Mouse (Mus musculus) heart, adult 9 months (tissue): Measurements from ENCODE around the gene Usp31.

Experiments
- DNase-seq, 2 experiments: peaks; one replicate each; pipeline ENCODE4 v3.0.0; 2022; ENCODE audit warnings: low spot score in 2 of 2

Gene Usp31

GRCm38 (mm10) chr7:121660705-121661104 lies 46.3 kb downstream of the Usp31 start:
- no peak for DNase-seq

DNA sequence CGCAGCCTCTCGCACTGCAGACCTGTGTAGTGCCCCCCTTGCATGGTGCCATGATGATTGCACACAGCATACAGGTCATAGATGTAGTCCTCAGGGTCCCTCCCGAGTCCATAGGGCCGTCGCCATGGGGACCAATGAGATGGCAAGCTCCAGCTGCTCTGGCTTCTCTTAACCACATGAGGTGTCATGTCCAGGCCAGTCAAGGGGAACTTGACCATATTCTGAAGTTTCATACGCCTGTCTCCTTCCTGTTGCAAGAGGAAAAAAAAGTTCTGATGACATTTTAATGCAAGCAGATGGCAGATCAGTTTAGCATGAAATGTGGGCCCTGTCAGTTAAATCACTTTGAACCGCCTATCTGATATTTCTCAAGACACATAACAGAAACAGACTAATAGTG lies 48.2 kb downstream of the Usp31 start:
- DNase-seq, result no peak

- DNase-seq, result no peak
Measured at GRCm38 (mm10) chr7:121654675-121655074, 52.4 kb downstream of the Usp31 start.

- DNase-seq, result no peak
Measured at GRCm38 (mm10) chr7:121652629-121653028, 54.4 kb downstream of the Usp31 start.

GRCm38 (mm10) chr7:121650724-121651123 lies 56.3 kb downstream of the Usp31 start:
- DNase-seq, result no peak

GRCm38 (mm10) chr7:121640998-121641762 lies 65.9 kb downstream of the Usp31 start:
- peak; percentile 39 to 63 for DNase-seq

GRCm38 (mm10) chr7:121636732-121637131 lies 70.3 kb downstream of the Usp31 start:
- no peak for DNase-seq

DNA sequence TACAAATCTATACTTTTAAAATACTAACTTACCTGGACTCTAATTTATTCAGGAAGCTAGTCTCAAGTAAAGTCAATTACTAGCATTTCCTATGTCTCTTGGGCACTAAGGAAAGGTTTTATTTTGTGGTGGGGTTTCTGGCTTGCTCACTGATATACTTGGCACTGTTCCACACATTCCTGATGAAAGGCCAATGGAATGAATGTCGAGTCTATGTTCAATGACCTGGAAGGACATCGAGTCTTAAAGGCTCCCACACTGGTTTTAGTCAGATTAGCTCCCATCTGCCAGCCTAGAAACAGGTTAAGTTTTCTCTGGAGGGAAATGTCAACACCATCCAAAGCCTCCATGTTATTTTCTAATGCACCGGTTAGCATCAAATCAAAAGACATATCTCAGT lies 72.8 kb downstream of the Usp31 start:
- no peak for DNase-seq

- DNase-seq, result no peak
Measured at GRCm38 (mm10) chr7:121622835-121623420, 84.1 kb downstream of the Usp31 start.

DNA sequence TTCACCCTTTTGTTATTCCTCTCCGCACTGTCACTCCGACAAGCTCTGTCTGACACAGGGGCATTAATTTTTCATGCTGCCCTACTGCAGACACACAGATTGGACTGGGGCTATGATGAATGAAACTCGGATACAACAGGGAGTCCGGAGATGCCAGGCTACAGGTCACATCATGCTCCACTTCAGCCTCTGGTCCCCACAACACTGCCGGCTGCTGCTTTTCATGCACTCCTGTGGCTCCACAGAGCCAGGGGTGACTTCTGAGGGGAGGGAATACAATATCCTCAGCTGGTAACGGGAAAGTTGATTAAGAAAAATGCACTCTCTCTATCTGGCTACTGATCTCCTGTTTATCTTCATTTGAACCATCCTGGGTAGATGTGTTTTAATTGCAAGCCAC lies 84.6 kb downstream of the Usp31 start:
- no peak for DNase-seq

GRCm38 (mm10) chr7:121601697-121602096 lies 105.4 kb downstream of the Usp31 start:
- no peak for DNase-seq

DNA sequence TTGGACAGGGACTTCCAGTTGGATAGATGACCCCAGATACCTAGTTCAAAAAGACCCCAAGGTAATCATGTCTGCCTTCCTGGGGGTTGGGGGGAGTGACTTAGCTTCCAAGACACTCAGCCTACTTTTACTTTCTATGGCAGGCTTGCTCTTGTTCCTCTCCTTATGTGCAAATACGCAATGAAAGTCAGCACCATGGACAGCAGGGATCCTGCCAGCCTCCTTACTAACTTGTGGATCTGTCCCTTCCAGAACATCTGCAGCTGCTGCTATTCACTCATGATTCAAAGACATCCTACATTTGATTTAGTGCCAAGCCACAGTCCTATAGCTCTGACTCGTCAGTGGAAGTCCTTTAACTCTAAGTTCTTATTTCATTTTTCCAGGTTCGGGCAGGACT lies 110.7 kb downstream of the Usp31 start:
- no peak for DNase-seq

DNA sequence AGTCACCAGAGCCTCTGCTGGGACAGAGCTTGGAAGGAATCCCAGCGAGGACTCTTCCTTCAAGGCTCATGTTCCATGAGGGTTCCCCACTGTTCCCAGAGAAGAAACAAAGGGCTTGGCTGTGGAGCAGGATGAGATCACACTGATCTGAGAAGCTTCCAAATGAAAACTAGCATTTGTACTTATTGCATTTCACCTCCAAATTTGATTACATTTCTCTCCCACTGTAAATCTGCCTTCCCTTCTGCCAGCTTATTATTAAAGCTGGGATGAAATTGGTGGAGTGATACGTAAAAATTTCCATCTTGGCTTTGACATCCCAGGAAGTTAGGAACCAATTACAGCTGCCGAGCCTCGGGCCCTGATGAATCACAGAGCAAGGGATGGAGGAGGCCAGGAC lies 111.6 kb downstream of the Usp31 start:
- DNase-seq, result no peak

GRCm38 (mm10) chr7:121595085-121595484 lies 112.0 kb downstream of the Usp31 start:
- no peak for DNase-seq

DNA sequence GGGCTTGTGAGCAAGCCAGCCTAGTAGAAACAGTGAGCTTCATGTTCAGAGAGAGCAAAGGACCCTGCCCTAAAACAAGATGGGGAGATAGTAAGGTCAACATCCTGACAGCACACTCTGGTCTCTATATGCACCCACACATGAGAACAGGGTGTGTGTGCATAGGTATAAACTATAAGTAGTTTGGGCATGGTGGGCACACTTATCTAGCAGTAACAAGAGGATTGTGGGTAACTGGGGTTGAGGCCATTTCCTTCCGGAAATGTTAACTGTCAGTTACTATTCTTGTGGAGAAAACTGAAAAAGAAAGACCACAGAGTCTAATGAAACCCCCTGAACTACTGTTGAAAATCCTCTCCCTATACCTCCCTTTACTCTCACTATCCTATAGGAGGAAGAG lies 112.4 kb downstream of the Usp31 start:
- no peak for DNase-seq
